Mouse (Mus musculus): ENCODE results near the gene Cdrt4.

DNA sequence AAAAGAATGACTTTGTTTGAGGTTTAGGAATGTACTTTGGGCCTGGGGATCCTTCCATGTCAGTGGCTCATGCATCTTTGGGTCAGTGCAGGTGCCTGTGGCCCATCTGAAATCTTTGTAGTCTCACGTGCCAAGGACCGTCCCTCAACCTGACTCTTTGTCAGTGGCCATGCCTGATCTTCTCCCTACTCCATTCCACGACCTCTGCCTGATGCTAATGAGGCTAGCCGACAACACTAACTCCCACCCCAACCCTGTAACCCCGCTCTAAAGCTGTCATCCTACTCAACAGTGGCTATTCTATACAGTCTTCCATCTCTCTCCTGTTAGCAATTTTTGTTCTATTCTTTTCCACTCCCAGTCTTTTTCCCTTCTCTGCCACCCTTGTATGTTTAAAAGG lies 4.2 kb downstream of the Cdrt4 start:
- no peak for TF ChIP-seq POLR2A (IDR thresholded peaks at IDR 0.05; ENCODE audit: extremely low read depth, insufficient read depth, low read length)
- TF ChIP-seq CTCF (IDR thresholded peaks at IDR 0.05; ENCODE audit: low read depth, low read length), result no peak
